Mouse (Mus musculus) MEL (cell line): ENCODE measurements around the gene Irak2. TPM values are rescaled to one million over a fixed set of nuclear protein-coding genes. Genes with fewer than 3 reads are reported as not detected.
A peak's percentile ranks its signal among the peaks of the same experiment; 100 is the strongest.

ENCODE experiments used
- DNase-seq: peaks from one replicate; pipeline ENCODE4 v3.0.0; 2011; ENCODE audit warnings: low read depth, low spot score
- H3K27ac ChIP-seq: 2 replicates; pipeline ENCODE4 v1.5.1; 2012; ENCODE audit warnings: low read depth, mild to moderate bottlenecking, control low read depth, low read length, moderate library complexity; ENCODE audit not compliant: control insufficient read depth
- H3K27me3 ChIP-seq, 2 experiments: fragments of 150-350 bp in 1 of 2; sonication (generic) in 1 of 2; 2 replicates each; pipeline ENCODE4 v1.6.1; 2012; ENCODE audit warnings: low read length in 2 of 2, mild to moderate bottlenecking in 2 of 2, improper control_type of control experiment in 1 of 2, moderate library complexity in 1 of 2; ENCODE audit not compliant: insufficient read depth in 2 of 2, control insufficient read depth in 1 of 2
- H3K36me3 ChIP-seq, 2 experiments: 2 replicates each; pipeline ENCODE4 v1.6.1; 2012 to 2014; ENCODE audit warnings: low read length in 2 of 2, improper control_type of control experiment in 1 of 2, inconsistent platforms in 1 of 2, mild to moderate bottlenecking in 1 of 2; ENCODE audit not compliant: insufficient read depth in 2 of 2, control insufficient read depth in 1 of 2
- H3K4me1 ChIP-seq, 2 experiments: fragments of 150-350 bp in 1 of 2; sonication (generic) in 1 of 2; 2 replicates each; pipeline ENCODE4 v1.6.1; 2012; ENCODE audit warnings: low read length in 2 of 2, improper control_type of control experiment in 1 of 2, mild to moderate bottlenecking in 1 of 2; ENCODE audit not compliant: insufficient read depth in 2 of 2, control insufficient read depth in 1 of 2
- H3K4me3 ChIP-seq, 2 experiments: fragments of 150-350 bp in 1 of 2; sonication (generic) in 1 of 2; 2 replicates each; pipeline ENCODE4 v1.5.1; 2012; ENCODE audit warnings: low read depth in 2 of 2, low read length in 2 of 2, mild to moderate bottlenecking in 2 of 2, moderate library complexity in 2 of 2, control low read depth in 1 of 2, improper control_type of control experiment in 1 of 2; ENCODE audit not compliant: control insufficient read depth in 1 of 2, insufficient read depth in 1 of 2
- H3K79me2 ChIP-seq: 2 replicates; pipeline ENCODE4 v1.6.1; 2012; ENCODE audit warnings: mild to moderate bottlenecking, low read length, moderate library complexity; ENCODE audit not compliant: control insufficient read depth, poor library complexity, insufficient read depth
- H3K9ac ChIP-seq: 2 replicates; pipeline ENCODE4 v1.6.1; 2012; ENCODE audit warnings: low read depth, mild to moderate bottlenecking, control low read depth, low read length, moderate library complexity; ENCODE audit not compliant: control insufficient read depth, poor library complexity, severe bottlenecking
- H3K9me3 ChIP-seq: fragments of 150-350 bp; sonication (generic); replicated peaks from 2 replicates; pipeline ENCODE4 v1.6.1; 2012; ENCODE audit warnings: mild to moderate bottlenecking, low read length, improper control_type of control experiment, moderate library complexity; ENCODE audit not compliant: insufficient read depth
- CHD1 ChIP-seq: IDR thresholded peaks from 2 replicates; pipeline ENCODE4 v1.6.1; 2012; ENCODE audit warnings: low read depth, mild to moderate bottlenecking, inconsistent platforms, low read length, improper control_type of control experiment
- CHD2 ChIP-seq: IDR thresholded peaks from 2 replicates; pipeline ENCODE4 v1.6.1; 2011; ENCODE audit warnings: low read length, improper control_type of control experiment
- E2F4 ChIP-seq: IDR thresholded peaks from 2 replicates; pipeline ENCODE4 v1.6.1; 2011; ENCODE audit warnings: low read depth, low read length, improper control_type of control experiment, borderline replicate concordance
- HCFC1 ChIP-seq: IDR thresholded peaks from 2 replicates; pipeline ENCODE4 v1.6.1; 2012; ENCODE audit warnings: low read depth, mild to moderate bottlenecking, inconsistent platforms, low read length, improper control_type of control experiment, moderate library complexity
- JUND ChIP-seq: IDR thresholded peaks from 2 replicates; pipeline ENCODE4 v1.6.1; 2011; ENCODE audit warnings: low read depth, mild to moderate bottlenecking, improper control_type of control experiment, low read length
- KAT2A ChIP-seq: conservative IDR thresholded peaks from 2 replicates; pipeline ENCODE4 v1.6.1; 2012; ENCODE audit warnings: low read depth, low read length, improper control_type of control experiment, inconsistent platforms
- MAX ChIP-seq: IDR thresholded peaks from 2 replicates; pipeline ENCODE4 v1.6.1; 2011; ENCODE audit warnings: low read length, improper control_type of control experiment
- MYB ChIP-seq: IDR thresholded peaks from 2 replicates; pipeline ENCODE4 v1.6.1; 2011; ENCODE audit warnings: mild to moderate bottlenecking, low read depth, low read length, improper control_type of control experiment
- MYC ChIP-seq: IDR thresholded peaks from 2 replicates; pipeline ENCODE4 v1.6.1; 2011; ENCODE audit warnings: low read depth, mild to moderate bottlenecking, low read length, improper control_type of control experiment, moderate library complexity
- NELFE ChIP-seq: IDR thresholded peaks from 2 replicates; pipeline ENCODE4 v1.6.1; 2011; ENCODE audit warnings: low read depth, low read length, improper control_type of control experiment
- POLR2A ChIP-seq, 2 experiments: IDR thresholded peaks; 2 replicates each; pipeline ENCODE4 v1.6.1; 2011 to 2012; ENCODE audit warnings: low read length in 2 of 2, mild to moderate bottlenecking in 2 of 2, control low read depth in 1 of 2, improper control_type of control experiment in 1 of 2, low read depth in 1 of 2, moderate library complexity in 1 of 2; ENCODE audit not compliant: control insufficient read depth in 1 of 2, insufficient read depth in 1 of 2, poor library complexity in 1 of 2
- POLR2AphosphoS2 ChIP-seq: IDR thresholded peaks from 2 replicates; pipeline ENCODE4 v1.6.1; 2011; ENCODE audit warnings: low read length, improper control_type of control experiment
- SIN3A ChIP-seq: IDR thresholded peaks from 2 replicates; pipeline ENCODE4 v1.6.1; 2012; ENCODE audit warnings: low read length, improper control_type of control experiment, inconsistent platforms
- SMC3 ChIP-seq: IDR thresholded peaks from 2 replicates; pipeline ENCODE4 v1.6.1; 2011; ENCODE audit warnings: low read depth, low read length, improper control_type of control experiment
- ZC3H11A ChIP-seq: IDR thresholded peaks from 2 replicates; pipeline ENCODE4 v1.6.1; 2012; ENCODE audit warnings: low read depth, mild to moderate bottlenecking, inconsistent platforms, low read length, improper control_type of control experiment
- ZKSCAN1 ChIP-seq: IDR thresholded peaks from 2 replicates; pipeline ENCODE4 v1.6.1; 2012; ENCODE audit warnings: low read depth, mild to moderate bottlenecking, inconsistent platforms, low read length, improper control_type of control experiment, moderate library complexity
- polyA plus RNA-seq, 2 experiments: library from polyadenylated mRNA; stranded (reverse) in 1 of 2; unstranded in 1 of 2; fragments of >175 nt in 1 of 2; fragments of >200 nt in 1 of 2; gene quantifications; 2 replicates each; pipeline versions ENCODE4 v1.2.1 to v1.2.4; 2012; ENCODE audit warnings: low replicate concordance in 2 of 2, low read depth in 1 of 2; ENCODE audit not compliant: insufficient read length in 2 of 2, insufficient read depth in 1 of 2, missing spikeins in 1 of 2
- total RNA-seq: library from RNA; depleted of rRNA; stranded (reverse); fragments of 300-350 nt; gene quantifications from 2 replicates; pipeline ENCODE4 v1.2.3, GENCODE M21; 2012

Gene Irak2
- total and polyA plus RNA-seq, 3 experiments, result 5.2 to 6.8 TPM; not detected in 1

GRCm38 (mm10) chr6:113683081-113683825 is 45.0 kb downstream of the Irak2 start:
- H3K79me2 ChIP-seq, result no peaks in the 10 kb centered on the region
- no peak overlapping the region for H3K27ac ChIP-seq
- TF ChIP-seq SIN3A (no peak), MYC (no peak), E2F4 (no peak), CHD1 (no peak), JUND (no peak), ZKSCAN1 (no peak), MYB (no peak), SMC3 (no peak), KAT2A (no peak), MAX (no peak), HCFC1 (no peak)
- H3K4me1 ChIP-seq, result peaks cover 8 to 9% of the 10 kb centered on the region in 2 experiments; a peak in 3 of 4 replicates
- H3K4me3 ChIP-seq, result no peak overlapping the region
- H3K36me3 ChIP-seq, result peaks cover 0 to 5% of the 10 kb centered on the region in 2 experiments; a peak in 2 of 4 replicates
- H3K27me3 ChIP-seq, result no peaks in the 10 kb centered on the region
- DNase-seq, result no peak
- no peaks in the 10 kb centered on the region for H3K9me3 ChIP-seq
- no peak overlapping the region for H3K9ac ChIP-seq

- Histone ChIP-seq H3K9ac (no peak overlapping the region), H3K79me2 (no peaks in the 10 kb centered on the region), H3K4me3 (no peak overlapping the region), H3K4me1 (peaks cover 11 to 23% of the 10 kb centered on the region in 2 experiments; a peak in 3 of 4 replicates), H3K9me3 (no peaks in the 10 kb centered on the region), H3K36me3 (peaks cover 0 to 20% of the 10 kb centered on the region in 2 experiments; a peak in 2 of 4 replicates)
- DNase-seq, result no peak
- TF ChIP-seq MYC (no peak), ZC3H11A (no peak), POLR2A (IDR thresholded peaks at IDR 0.05; ENCODE audit: control insufficient read depth in 1 of 2, insufficient read depth in 1 of 2, low read depth in 1 of 2, low read length in 2 of 2, poor library complexity in 1 of 2) (0 out of 4 replicates have a peak, but pooled peaks of 1 of the 2 experiments have one; percentile 23), CHD2 (no peak), POLR2AphosphoS2 (no peak), NELFE (no peak)
- TF ChIP-seq, all 39 proteins: peak for 1
- H3K27me3 ChIP-seq, result no peaks in the 10 kb centered on the region
- H3K27ac ChIP-seq, result no peak overlapping the region
Measured at GRCm38 (mm10) chr6:113686551-113687125, 48.4 kb downstream of the Irak2 start.
